Mouse (Mus musculus): ENCODE measurements around the gene Tspan15.

DNA sequence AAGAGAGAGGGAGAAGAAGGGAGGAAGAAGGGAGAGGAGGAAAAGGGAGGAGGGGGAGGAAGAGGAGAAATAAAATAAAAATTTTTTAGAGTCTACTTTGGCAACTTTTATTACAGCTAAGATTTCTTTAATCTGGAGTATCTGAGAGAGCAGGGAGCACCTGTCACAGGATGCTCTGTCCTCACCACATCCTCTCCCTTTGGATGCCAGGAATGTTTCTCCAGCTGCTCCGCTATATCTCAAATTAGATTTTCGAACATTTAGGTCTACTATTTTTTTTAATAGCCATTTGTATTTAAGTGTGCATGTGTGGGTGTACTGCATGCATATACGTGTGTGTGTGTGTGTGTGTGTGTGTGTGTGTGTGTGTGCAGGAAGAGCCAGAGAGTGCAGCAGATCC is 51.1 kb downstream of the Tspan15 start:
- TF ChIP-seq POLR2A (IDR thresholded peaks at IDR 0.05; ENCODE audit: low read depth, low read length) (no peak), CTCF (IDR thresholded peaks at IDR 0.05; ENCODE audit: borderline replicate concordance, insufficient read depth, low read length) (no peak)

Data from embryonic fibroblast, embryonic 13.5 days (primary cell).